Mouse (Mus musculus): ENCODE measurements around the gene Trim9.
A peak's percentile ranks its signal among the peaks of the same experiment; 100 is the strongest.

DNA sequence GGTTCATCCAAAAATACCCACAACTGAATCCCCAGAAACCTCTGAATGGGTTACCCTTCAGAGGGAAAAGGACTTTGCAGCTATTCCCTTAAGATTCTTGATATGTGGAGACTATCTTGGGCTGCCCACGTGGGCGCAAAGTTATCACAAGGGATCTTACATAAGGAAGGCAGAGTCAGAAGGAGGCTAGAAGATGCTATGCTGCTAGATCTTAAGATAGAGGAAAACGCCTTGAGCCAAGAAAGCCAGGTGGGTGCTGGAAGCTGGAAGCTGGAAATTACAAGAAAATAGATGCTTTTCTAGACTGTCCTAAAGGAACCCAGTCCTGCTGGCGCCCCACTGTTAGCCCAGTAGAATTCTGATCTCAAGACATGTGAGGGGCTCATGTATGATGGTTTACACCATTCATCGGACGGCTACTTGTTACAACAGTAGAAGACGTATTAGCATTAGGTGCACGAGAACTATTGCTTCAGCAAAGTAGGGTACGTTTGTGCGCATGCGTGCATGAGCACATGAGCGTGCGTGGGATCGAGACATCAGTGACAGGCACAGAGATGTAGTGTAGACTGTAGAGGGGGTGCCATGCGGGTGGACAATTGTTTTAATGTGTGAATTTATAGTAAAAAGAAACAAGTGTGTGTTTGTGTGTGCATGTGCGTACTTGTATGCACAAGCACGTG lies 85.0 kb downstream of the Trim9 start:
- TF ChIP-seq CTCF (IDR thresholded peaks at IDR 0.05; ENCODE audit: extremely low read depth, insufficient read depth, low read length) = no peak
- peak; percentile 31; the same call in 1 of the 2 replicates for TF ChIP-seq POLR2A (IDR thresholded peaks at IDR 0.05; ENCODE audit: extremely low read depth, insufficient read depth, low read length)
